Mouse (Mus musculus): ENCODE measurements at regions not wholly inside any gene's neighbourhood (a gene's known extent, or its start where the extent isn't known, plus 50 kb on each side); places are given as distances from the start of the nearest gene placed in this dataset.

GRCm38 (mm10) chr12:25365600-25366267, 268.8 kb upstream of the Id2 start:
- in situ Hi-C loops (cut with MboI; ENCODE audit: unreplicated experiment in 2 of 2) = no loop called here

- in situ Hi-C loops (cut with MboI; ENCODE audit: unreplicated experiment in 2 of 2) = no loop called here
Observed at GRCm38 (mm10) chr12:25364966-25365568, 268.1 kb upstream of the Id2 start.

- in situ Hi-C loops (cut with MboI; ENCODE audit: unreplicated experiment in 2 of 2) = no loop called here
Observed at GRCm38 (mm10) chr12:25363839-25364238, 266.9 kb upstream of the Id2 start.

DNA sequence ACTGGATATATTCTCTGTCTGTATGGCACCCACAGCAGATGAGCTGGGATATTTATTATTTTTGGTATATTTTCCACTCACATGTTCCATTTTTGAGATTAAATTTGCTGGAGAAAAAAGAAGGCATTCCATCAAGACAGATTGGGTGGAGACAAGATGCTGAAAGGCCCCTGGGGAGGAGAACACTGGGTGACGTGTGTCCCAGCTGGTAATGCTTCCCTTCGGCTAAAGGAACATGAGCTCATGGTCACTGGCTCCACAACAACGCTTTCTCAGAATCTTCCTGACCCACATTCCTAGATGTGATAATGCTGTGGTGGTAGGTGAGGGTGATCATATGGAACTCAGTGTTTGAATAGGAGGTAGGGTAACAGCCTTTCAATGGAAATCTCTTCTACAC, 266.4 kb upstream of the Id2 start:
- in situ Hi-C loops (cut with MboI; ENCODE audit: unreplicated experiment in 2 of 2) = no loop called here

- in situ Hi-C loops (cut with MboI; ENCODE audit: unreplicated experiment in 2 of 2) = no loop called here
Observed at GRCm38 (mm10) chr12:25362771-25363170, 265.8 kb upstream of the Id2 start.

DNA sequence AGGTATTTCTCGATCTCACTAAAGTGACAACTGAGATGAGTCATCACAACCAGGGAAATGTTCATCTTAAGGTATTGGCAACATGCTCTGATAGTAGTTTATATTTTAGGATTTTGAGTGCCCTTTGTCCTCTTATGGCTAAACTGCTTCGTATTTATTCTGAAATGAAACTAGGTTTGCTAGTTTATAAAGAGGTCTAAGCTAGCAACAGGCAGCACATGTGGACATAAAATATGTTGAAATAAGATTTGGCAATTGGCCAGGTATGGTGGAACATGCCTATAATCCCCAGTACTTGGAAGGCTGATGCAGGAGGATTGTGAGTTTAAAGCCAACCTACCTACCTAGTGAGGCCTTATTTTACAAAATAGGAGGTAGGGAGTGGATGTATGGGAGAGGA, 263.8 kb upstream of the Id2 start:
- in situ Hi-C loops (cut with MboI; ENCODE audit: unreplicated experiment in 2 of 2) = no loop called here

- in situ Hi-C loops (cut with MboI; ENCODE audit: unreplicated experiment in 2 of 2) = no loop called here
Observed at GRCm38 (mm10) chr12:25359931-25360330, 263.0 kb upstream of the Id2 start.

- in situ Hi-C loops (cut with MboI; ENCODE audit: unreplicated experiment in 2 of 2) = no loop called here
Observed at GRCm38 (mm10) chr12:25358846-25359525, 262.0 kb upstream of the Id2 start.

DNA sequence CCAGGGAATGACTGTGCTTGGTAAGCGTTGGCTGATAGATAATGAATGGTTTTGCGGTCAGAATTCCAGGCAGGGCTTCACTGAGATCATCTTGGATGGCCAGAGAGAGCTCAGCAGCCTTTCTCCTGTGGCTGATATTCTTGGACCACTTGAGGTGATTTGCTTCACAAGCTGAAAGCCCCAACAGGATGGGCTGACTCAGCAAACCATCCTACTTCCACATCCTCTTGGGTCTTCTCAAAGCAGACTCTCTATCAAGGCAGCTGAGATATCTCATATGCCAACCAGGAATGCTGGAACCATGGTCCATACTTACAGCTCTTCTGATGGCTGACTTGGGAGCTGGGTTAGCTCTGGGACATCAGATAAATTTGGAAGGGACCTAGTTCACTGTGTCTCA, 259.8 kb upstream of the Id2 start:
- in situ Hi-C loops (cut with MboI; ENCODE audit: unreplicated experiment in 2 of 2) = no loop called here

DNA sequence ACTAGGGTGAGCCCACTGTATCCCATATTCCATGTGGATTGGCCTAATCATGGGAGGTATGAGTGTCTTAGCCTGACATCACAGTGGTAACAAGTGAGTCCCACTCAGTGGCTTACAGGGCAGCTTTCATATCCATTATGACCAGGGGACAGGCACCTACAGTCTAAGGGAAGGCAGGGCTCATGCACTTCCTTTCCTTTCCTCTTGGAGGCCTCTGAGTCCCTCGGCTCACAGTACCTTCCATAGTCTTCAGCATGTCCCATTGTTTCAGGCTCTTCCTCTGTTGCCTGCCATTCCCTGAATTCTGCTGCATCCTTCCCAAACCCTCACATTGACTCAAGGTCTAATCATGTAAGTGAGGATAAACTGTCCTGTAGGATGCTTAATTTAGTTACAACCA, 258.3 kb upstream of the Id2 start:
- in situ Hi-C loops (cut with MboI; ENCODE audit: unreplicated experiment in 2 of 2) = no loop called here

GRCm38 (mm10) chr12:25353402-25353896, 256.5 kb upstream of the Id2 start:
- in situ Hi-C loops (cut with MboI; ENCODE audit: unreplicated experiment in 2 of 2) = no loop called here

DNA sequence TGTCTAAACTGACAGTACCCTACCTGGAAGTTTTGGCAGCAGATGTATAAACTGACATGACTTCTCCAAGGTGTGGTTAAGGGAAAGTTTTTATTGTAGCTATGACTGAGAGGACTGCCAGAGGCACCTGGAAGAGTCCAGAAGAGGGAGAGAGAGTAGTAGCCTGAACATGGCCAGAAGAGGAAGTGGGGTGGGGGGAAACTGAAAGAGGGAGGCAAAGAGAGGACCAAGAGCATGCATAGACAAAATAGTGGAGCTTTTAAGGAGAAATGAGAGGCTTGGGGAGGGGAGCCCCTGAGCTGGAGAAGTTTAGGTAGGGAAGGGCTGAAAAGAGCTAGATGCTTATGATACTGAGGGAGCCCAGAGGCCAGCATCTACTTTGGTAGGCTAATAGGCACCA, 255.2 kb upstream of the Id2 start:
- in situ Hi-C loops (cut with MboI; ENCODE audit: unreplicated experiment in 2 of 2) = no loop called here

GRCm38 (mm10) chr12:25344354-25344753, 247.4 kb upstream of the Id2 start:
- in situ Hi-C loops (cut with MboI; ENCODE audit: unreplicated experiment in 2 of 2) = no loop called here

DNA sequence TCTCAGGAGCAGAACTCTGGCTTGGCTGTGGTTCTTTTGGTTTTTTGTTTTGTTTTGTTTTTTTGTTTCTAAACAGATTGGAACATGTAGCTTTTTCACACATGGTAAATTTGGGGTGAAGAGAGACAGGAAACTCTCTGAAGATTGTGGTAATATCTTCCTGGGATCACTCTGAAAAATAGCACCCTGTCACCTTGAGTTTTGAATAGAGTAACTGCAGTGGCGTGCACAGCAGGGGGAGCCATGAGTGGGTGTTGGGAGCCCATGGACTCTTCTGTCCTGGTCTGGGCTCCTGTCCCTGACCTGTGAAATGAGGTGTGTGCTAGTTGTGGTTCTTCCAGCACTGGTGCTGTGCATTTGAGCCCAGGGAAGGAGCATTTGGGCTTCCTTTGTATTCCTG, 241.8 kb upstream of the Id2 start:
- in situ Hi-C loops (cut with MboI; ENCODE audit: unreplicated experiment in 2 of 2) = no loop called here

- in situ Hi-C loops (cut with MboI; ENCODE audit: unreplicated experiment in 2 of 2) = no loop called here
Observed at GRCm38 (mm10) chr12:25335930-25336329, 239.0 kb upstream of the Id2 start.

- in situ Hi-C loops (cut with MboI; ENCODE audit: unreplicated experiment in 2 of 2) = no loop called here
Observed at GRCm38 (mm10) chr12:25335069-25335468, 238.1 kb upstream of the Id2 start.

DNA sequence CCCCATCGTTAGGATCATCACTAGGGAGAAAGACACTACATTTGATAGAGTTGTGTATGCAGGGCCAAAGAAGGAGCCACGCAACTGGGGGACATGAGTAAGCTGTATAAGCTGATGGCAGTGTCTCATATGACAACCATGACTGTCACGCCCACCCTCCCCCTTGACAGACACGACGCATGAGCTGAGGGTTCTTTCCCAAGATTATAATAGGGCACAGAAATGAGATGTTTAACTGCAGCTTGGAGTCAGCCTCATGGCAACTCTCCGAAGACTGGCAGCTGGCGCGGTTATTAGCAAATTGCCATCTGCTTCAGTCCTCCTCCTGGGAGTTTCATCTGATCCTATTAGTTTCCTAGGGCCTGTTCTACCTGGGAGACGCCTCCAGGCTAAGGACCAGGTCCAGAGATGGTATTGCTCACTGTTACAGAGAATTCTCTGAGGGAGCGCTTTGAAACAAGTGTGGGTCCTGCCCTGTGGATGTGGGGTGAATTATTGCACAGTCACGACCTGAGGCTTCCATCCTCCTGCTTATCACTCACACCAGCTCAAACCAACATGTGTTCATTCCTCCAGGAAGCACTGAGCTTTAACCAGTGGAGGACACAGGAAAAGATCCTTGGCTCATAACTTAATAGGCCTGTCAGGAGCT, 235.6 kb upstream of the Id2 start:
- in situ Hi-C loops (cut with MboI; ENCODE audit: unreplicated experiment in 2 of 2) = no loop called here

DNA sequence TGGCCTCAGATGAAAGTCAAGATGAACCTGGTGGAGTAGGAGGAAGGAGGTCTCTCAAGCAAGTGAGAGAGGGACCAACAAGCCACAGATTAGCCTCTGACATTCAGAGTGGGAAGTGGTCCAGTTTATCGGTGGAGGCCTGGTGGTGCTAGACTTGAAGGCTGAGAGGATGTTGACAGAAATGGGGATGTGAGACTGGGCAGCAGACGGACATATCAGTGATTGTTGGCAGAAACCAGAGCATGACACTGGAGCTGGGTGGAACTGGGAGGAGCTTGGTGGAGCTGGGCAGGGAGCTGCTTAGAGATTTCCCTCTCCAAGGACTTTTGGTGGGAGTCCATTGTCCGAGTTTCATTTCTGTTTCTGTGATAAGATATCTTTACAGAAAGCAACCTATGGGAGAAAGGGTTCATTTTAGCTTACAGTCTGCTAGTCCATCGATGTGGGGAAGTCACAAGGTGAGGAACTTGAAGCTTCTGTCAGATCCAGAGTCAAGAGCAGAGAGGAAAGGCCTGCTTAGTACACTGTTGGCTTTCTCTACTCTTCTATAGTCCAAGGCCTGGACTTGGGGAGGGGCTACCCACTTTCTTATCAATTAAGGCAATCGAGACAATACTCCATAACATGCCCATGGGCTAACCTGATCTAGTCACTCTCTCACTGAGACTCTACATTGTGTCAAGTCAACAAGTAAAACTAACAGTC, 233.2 kb upstream of the Id2 start:
- in situ Hi-C loops (cut with MboI; ENCODE audit: unreplicated experiment in 2 of 2) = no loop called here

GRCm38 (mm10) chr12:25325901-25326300, 229.0 kb upstream of the Id2 start:
- in situ Hi-C loops (cut with MboI; ENCODE audit: unreplicated experiment in 2 of 2) = loop anchor here in 1 of 2 experiments (10.0 kb wide), 1 partner anchor 111 kb away; no protein-coding TSS in a partner anchor

GRCm38 (mm10) chr12:25323171-25323570, 226.2 kb upstream of the Id2 start:
- in situ Hi-C loops (cut with MboI; ENCODE audit: unreplicated experiment in 2 of 2) = loop anchor here in 1 of 2 experiments (10.0 kb wide), 1 partner anchor 108 kb away; no protein-coding TSS in a partner anchor
